Mouse (Mus musculus): ENCODE measurements around the gene Dppa2. TPM values are rescaled to one million over a fixed set of nuclear protein-coding genes. Genes with fewer than 3 reads are reported as not detected.
"Not testable (repeated sequence)": the region's sequence is repeated elsewhere in the genome, so short reads cannot be mapped to it uniquely, and the experiment has no call there.

Gene Dppa2
- polyA plus RNA-seq (2012; rRNA removed) = not detected in 2 replicates

DNA sequence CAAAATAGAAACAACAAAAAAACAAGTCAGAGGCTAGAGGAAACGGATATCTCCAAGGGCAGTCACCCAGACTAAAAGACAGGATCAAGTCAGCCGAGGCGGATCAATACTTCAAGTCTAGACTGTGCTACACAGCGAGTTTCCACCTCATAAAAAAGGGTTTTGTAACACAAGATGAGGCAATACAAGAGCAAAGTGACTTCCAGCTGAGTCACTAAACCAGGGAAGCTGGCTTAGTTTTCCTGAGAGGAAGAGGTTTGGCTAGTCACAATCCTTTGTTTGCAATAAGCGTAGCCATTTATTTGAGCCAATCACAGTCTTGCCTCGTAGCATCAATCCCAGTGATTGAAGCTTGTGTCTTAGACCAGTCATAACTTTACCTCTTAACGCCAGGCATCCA, at the start of gene Dppa2:
Gene Dppa2 (plus strand): TSS at position 400 of the 400 bp plus-strand sequence.
- no peak for DNase-seq (ENCODE audit: low read depth)

DNA sequence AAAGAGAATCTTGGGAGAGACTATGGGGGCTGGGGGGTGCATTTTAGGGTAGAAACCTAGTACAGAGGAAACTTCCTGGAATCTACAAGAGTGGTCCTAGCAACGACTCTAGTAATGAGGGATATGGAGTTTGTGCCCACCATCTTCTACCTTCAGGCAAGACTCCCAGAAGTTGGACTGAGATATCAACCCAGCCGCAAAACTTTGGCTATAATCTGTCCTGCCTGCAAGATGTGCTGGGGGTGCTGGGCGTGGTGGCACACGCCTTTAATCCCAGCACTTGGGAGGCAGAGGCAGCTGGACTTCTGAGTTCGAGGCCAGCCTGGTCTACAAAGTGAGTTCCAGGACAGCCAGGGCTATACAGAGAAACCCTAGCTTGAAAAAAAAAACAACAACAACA, 49.1 kb upstream of the Dppa2 start:
- DNase-seq (ENCODE audit: low read depth) = no peak

GRCm38 (mm10) chr16:48259519-48259918, 44.2 kb upstream of the Dppa2 start:
- DNase-seq (ENCODE audit: low read depth) = no peak

DNA sequence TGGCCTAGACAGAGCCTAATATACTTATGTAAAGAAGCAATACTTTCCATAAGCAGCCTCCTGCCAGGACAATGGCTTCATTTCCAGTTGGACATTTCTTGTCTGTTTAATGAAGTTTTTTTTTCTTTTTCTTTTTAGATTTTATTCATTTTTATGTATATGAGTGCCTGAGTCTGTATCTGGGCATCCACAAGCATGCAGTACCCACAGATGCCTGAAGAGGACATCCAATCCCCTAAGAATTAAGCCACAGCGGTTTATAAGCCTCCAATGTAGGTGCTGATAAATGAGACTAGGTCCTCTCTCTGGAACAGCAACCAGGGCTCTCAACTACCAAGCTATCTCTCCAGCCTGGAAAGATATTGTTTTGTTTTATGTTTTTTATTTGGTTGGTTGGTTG, 40.8 kb upstream of the Dppa2 start:
- no peak for DNase-seq (ENCODE audit: low read depth)

GRCm38 (mm10) chr16:48265856-48266255, 37.9 kb upstream of the Dppa2 start:
- DNase-seq (ENCODE audit: low read depth) = no peak

GRCm38 (mm10) chr16:48276940-48277339, 26.8 kb upstream of the Dppa2 start:
- DNase-seq (ENCODE audit: low read depth) = no peak

DNA sequence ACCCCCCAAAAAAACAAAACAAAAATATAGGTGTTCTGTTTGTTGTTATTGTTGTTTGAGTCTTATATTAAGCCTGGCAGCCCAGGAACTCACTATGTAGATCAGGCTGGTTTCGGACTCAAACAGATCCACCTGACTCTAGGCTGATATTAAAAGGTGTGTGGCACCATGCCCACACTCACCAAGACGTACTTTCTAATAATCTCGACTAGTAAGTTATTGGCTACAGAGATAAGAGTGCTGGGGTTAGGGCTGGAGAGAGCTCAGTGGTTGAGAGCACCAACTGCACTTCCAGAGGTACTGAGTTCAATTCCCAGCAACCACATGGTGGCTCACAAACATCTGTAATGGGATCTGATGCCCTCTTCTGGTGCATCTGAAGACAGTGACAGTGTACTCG, 22.8 kb upstream of the Dppa2 start:
- DNase-seq (ENCODE audit: low read depth) = no peak

DNA sequence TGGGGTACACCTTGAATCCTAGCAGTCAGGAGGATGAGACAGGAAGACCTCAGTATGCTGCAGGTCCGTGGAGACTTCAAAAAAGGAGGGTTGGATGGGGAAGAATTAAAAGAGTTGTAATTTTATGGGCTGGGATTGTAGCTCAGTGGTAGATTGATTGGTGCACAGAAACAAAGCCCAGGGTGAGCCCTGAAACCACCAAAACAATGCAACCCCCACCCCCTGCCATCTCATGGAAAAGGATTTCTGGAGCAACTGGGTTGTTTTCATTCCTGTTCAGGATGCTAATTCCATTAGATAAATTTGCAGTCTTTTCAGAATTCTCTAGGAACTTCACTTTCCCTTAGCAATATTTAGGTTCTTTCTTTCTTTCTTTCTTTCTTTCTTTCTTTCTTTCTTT, 20.9 kb upstream of the Dppa2 start:
- DNase-seq (ENCODE audit: low read depth) = no peak

DNA sequence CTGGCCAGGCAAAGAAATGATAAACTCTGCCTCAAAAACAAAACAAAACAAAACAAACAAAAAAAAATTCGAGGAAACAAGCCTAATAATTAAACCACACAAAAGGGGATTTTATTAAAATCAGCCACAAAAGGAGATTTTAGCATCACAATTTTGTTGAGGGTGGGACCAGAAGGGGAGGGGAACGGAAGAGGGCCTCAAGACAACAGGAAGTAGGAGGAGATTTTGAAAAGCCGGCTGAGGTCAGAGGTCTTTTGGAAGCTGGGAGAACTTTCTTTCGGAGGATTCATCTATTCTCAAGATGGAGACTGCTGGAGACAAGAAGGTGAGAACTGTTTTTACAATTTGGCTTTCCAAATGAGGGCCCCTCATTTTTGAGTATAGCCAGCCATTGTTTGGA, 20.2 kb upstream of the Dppa2 start, which contains the start of gene Dppa4:
Gene Dppa4 (plus strand): TSS at position 217 of the 400 bp plus-strand sequence.
- DNase-seq (ENCODE audit: low read depth) = no peak

GRCm38 (mm10) chr16:48285517-48285916, 18.2 kb upstream of the Dppa2 start:
- no peak for DNase-seq (ENCODE audit: low read depth)

- no peak for DNase-seq (ENCODE audit: low read depth)
Measured at GRCm38 (mm10) chr16:48297384-48298136, 6.1 kb upstream of the Dppa2 start.

DNA sequence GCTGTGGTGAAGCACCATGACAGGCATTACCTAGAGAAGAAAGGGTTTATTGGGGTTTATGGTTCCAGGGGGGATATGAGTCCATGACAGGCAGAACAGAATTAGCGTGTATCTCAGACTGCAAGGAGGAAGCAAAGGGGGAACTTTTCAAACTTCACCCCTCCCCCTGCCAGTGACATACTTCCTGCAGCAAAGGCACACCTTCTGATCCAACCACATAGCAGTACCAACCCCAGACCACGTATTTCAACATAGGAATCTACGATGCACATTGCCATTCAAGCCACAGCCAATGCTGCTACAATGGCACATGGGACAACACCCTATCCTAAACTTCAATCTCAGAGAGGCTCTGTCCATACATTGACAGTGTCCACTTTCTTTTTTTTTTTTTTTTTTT, 3.8 kb upstream of the Dppa2 start:
- no peak for DNase-seq (ENCODE audit: low read depth)

DNA sequence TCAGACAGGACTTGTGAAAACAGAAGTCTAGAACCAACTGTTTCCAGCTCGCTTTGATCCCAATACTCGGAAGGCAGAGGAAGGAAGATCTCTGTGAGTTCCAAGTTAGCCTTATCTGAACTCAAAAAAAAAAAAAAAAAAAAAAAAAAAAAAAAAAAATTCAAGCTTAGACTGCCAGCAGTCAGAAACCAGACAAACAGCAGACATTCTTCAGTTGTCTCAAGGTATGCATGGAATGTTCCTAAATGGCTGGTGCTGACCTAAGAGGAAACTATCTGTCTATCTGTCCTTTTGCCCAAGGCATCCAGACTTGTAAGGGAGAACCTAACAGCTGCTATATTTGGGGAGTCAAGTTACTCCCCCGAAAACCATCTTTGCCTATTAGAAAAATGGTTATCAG, 275 bp downstream of the Dppa2 start:
- no peak for DNase-seq (ENCODE audit: low read depth)

GRCm38 (mm10) chr16:48308916-48309315, 5.2 kb downstream of the Dppa2 start:
- DNase-seq (ENCODE audit: low read depth) = not testable (repeated sequence)

GRCm38 (mm10) chr16:48309912-48310630, 6.4 kb downstream of the Dppa2 start:
- no peak for DNase-seq (ENCODE audit: low read depth)

- DNase-seq (ENCODE audit: low read depth) = no peak
Measured at GRCm38 (mm10) chr16:48315294-48315693, 11.6 kb downstream of the Dppa2 start.

GRCm38 (mm10) chr16:48320781-48321180, 17.1 kb downstream of the Dppa2 start:
- DNase-seq (ENCODE audit: low read depth) = no peak

DNA sequence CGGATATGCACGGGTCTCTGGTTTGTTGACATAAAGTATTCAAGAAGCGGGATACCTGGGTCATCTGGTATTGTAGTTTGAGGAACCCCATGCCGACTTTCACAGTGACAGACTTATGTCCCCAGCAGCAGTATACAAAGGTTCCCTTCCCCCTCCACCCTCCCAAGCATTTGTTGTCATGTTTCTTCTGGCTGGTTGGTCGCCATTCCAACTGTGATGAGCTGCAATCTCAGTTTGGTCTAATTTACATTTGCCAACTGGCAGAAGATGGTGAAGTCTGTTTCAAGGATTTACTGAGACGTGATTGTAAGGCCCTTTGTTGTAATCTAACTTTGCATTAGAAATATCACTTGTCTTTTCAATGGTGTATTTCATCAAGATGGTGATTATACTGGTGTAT, 19.4 kb downstream of the Dppa2 start:
- no peak for DNase-seq (ENCODE audit: low read depth)

- no peak for DNase-seq (ENCODE audit: low read depth)
Measured at GRCm38 (mm10) chr16:48323602-48324345, 20.1 kb downstream of the Dppa2 start.

DNA sequence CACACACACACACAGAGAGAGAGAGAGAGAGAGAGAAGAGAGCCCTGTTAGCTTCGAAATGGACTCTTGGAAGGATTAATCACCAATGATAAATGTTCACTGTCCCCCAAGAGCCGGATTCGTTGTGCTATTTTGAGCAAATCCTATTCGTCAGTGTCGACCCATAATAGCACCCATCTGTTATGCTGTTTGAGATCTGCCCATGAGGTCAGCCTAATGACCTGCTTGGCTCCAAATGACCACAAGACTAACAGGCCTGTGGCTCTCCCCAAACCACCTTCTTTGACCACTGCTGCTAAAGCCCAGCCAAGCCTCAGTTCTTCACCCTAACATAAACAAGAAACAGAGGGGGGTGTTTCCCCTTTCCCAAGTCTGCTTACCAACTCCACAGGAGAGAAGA, 23.2 kb downstream of the Dppa2 start:
- DNase-seq (ENCODE audit: low read depth) = no peak

DNA sequence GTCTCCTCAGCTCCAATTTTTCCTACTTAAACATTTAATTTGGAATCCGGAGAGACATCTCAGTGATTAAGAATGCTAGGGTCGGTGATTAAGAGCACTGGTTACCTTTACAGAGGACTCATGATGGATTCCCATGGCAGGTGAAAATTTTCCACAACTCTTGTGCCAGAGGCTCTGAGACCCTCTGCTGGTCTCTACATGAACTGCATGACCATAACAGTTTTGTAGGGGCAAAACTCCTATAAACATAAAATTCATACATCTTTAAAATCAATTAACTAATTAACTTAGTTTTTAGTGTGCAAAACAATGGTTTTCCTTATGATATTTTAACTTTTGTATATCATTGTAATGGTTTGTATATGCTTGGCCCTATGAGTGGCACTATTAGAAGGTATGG, 24.7 kb downstream of the Dppa2 start:
- DNase-seq (ENCODE audit: low read depth) = no peak

DNA sequence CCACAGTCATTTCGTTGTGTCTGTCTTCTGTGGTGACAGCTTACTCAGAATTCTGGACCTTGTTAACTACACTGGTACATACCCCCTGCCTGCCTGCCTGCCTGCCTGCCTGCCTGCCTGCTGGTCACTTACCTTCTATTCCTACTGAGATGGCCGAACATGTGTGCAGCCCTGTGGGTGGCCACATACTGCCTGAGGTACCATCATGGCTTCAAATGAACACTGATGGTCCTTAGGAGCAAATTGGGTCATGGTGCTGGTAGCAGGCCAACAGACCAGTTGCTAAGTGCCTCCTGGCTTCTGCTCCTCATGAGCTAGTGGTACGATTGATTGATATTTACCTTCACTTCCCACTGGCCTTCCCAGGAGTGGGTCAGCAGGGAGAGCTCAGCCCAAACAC, 28.1 kb downstream of the Dppa2 start:
- DNase-seq (ENCODE audit: low read depth) = no peak

GRCm38 (mm10) chr16:48335326-48335725, 31.6 kb downstream of the Dppa2 start:
- no peak for DNase-seq (ENCODE audit: low read depth)
